Mouse (Mus musculus) natural killer cell, adult 2 months (primary cell): ENCODE data around the gene Auh.

Experiments used
- DNase-seq, 2 experiments: peaks; one replicate each; pipeline ENCODE4 v3.0.0; 2022; ENCODE audit warnings: low spot score in 2 of 2

Auh gene

DNA sequence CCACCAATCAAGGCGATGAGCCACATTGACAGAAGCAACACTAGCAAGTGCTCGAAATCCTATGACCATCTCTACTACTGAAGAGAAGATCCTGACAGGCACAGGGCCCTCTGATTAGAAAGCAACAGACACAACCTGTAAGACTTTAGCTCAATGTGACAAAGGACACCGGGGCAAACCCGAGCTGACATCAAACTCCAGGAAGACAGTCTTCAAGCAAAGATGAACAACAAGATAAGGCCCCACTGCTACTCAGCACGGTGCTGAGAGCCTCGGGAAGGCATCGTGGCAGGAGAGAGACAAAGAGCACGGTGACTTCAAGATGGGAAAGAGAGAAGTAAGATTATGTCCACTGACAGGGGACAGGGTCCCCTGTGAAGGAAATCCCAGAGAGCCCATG lies 7.5 kb downstream of the Auh start:
- DNase-seq, result no peak

DNA sequence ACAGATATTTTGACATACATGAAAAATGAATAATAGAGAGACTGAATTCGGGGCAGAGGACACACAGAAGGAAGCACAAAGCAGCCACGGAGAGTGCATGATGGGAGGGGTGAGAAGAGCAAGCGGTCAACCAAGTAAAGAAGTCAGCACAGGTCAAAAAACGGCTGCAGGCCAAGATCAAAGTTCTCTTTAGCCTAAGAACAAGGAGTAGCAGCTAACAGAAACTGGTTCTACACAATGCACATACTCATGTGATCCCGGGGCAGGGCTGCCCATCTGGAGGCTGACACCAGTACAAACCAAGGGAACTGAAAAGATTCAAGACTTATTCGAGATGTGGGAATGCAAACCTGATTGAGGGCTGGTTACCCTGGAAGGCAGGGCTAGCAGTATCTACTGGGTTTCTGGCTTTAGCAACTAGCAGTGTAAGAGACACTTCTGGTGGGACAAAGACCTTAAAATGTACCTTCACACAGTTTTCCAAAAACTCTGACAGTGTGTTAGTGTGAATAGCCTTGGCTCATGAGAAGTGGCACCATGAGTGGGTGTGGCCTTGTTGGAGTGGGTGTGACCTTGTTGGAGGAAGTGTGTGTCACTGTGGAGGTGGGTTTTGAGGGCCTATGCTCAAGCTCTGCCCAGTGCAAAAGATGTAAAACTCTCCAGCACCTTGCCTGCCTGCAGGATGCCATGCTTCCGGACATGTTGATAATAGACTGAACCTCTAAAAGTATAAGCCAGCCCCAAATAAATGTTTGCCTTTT lies 8.2 kb downstream of the Auh start:
- no peak for DNase-seq

DNA sequence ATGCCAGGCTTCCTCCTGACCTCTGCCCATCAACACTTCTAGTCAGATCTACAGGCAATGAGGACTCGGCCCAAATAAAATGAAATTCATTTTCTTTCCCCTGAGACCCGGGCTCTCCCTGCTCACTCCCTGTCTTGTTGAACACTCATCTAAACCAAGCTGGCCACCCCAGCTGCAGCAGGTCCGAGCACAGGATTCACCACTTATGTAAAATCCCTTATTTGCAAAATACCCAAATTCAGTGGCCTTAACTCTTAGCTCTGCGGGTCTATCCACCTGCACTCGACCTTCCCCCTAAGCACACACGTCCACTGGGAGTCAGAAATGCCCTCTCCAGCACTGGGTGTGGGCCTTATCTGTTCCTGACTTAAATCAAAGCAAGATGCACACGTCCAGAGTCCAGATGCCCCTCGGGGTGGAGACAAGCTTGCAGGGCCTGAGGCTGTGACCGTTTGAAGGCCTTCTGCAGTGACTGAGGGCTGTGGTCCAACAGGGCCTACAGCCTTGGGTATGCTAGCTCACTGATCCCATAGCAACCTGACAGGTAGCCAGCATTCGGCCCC lies 9.6 kb downstream of the Auh start:
- DNase-seq, result no peak

DNA sequence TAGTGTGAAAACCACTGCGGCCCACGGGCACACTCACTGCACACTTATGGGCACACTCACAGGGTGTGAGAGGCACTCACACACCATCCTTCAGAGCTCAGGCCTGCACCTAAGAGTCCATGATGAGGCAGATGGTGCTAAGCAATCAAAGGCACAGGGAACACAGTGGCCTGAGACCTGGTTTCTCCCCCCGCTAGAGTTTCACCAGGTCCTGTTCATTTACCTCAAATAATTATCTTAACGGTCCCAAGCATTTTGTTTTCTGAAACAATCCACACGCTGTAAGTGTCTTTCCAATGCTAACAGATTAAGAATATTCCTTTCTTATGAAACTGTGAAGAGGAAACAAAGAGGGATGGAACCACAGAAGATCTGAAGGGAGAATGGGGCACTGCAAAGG lies 11.1 kb downstream of the Auh start:
- DNase-seq, result no peak

DNA sequence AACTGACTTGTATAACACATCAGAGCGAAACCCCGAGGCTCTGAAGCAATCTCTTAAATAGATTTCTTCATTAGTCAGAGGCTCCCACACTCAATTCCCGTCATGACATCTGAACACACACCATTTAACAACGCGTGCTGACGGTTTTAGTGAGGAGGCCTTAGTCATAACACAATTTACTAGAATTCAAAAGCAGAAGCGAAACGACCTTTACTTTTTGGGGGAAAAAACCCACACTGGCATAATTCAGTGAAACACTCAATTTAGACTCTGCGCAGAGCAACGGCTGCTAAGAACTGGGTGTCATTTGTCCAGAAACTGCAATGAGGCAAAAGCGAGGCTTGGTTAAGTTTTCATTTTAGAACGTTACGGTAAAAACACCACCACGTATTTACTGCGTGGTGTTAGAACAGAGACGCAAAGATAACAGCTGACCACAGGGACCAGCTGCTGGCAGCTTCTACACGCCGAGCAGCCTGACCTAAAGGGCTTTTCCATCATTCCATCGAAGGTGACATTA lies 14.8 kb downstream of the Auh start:
- DNase-seq, result peak; percentile 27 to 41

DNA sequence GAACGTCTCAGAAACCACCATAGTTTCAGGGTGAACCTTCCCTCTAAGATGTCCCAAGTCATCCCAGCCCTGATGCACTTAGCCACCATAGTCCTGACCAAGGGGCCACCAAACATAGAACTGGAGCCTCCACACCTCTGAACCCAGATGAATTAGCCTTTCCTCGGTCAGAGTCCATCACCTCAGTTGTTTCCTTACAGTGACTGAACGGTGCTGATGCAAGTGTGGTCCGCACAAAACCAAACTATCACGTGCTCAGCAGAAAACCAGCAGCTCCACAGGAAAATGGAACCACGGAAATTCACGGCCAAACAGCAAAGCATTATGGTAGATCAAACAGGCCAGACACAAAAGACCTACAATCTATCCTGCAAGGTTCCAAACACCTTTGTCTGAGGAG lies 15.6 kb downstream of the Auh start:
- DNase-seq, result peak in 1 of 2 experiments; percentile 26

DNA sequence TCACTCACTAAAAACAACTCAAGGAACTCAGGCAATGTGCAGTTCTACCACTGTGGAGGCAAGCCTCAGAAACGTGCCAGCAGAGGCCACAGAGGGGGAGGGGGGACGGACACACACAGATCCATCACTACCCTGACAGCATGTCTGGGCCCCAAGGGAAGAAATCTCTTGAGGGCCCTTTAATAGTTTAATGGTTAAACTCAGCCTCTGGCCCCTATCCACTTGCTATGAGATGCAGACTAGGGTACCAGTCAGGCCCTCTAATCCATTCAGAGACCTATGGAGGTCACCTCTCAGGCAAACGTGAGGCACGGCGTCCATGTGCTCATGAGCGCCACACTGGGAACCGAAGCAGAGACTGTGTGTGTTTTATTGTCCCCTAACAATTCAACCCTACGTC lies 17.0 kb downstream of the Auh start:
- DNase-seq, result no peak

DNA sequence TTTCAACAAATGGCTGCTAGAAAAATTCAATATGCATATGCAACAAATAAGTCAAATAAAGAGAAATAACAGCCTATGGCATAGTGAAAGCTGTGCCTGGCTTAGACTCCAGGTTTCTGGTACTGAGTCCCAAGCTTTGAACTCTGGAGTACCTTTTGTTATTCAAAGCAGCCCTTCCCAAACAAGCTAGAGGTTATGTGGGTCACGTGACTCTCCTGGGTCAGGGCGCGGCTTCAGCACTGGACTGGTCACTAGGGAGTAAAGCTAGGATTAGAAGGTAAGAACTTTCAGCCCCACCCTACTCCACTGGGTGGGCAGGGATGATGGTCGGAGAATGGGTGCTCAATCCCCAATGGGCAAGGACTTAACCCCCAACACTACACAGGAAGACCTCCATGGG lies 18.2 kb downstream of the Auh start:
- no peak for DNase-seq

DNA sequence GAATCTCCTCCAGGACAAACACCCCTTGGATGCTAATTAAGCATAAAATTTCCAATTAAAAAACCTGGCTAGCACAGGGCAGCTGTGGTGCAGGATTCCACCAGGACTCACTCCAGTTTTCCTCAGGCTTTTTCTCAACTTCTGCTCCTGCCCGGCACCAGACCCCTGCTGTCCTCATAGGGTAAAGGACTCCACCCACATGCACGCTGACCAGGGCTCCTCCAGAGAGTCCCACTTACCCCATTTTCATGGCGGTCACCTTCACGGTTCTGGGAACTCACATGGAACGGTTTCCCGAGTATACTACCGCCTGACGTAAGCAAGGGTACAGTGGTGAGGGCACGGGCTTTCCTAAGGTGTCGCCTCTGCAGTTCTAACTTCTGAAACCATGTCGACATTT lies 23.2 kb downstream of the Auh start:
- no peak for DNase-seq

DNA sequence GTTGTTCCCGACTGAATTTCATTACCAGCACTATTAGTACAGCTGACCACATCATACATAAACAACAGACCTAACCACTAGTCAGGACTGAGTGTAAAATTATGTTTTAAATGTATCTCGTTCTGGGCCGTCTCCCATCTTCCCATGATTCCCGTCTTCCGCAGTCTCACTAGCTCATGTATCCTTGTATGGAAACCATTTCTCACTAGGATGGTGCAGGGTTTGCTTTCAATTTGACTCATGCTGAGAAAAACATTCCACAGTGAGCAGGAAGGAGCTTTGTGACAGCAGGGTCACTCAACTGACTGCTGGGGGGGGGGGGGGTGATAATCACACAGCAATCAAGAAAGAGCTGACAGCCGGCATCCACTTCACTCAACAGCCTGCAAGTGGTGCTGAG lies 25.3 kb downstream of the Auh start:
- DNase-seq, result no peak

DNA sequence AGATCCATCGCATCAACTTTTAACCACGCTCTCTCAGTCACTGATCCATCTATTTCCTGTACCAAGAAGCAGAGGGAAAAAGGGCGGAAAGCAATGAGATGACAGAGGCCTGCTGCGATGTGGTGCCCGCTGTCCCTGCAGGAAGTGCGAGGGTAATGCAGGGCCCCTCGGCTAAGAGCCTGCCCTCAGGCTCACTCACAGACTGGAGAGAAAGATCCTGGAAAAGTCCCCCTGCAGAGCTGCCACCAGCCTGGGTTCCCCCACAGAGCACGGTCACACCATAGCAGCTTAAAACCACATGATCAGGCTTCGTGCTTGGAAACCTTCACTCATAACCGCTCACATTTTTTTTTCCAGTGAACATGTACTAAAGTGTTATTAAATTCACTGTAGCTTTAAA lies 25.7 kb downstream of the Auh start:
- DNase-seq, result no peak

DNA sequence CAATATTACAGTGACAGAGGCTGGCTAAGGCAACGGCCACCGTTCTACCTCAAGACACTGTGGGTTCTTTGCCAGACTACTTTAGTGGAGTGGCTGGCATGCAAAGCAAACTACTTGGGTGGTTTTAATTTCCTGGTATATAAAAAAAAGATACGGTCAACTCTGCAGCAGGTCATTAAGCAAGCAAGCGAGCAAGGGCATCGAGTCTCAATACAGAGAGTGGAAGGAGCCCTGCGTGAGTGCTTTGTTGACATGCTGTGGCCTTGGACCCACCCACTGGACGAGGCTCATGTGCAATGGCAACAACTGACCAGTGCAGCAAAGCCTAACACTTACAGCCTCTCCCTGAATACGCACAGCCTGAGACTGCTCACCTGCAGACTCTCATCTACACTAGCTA lies 27.0 kb downstream of the Auh start:
- DNase-seq, result no peak

DNA sequence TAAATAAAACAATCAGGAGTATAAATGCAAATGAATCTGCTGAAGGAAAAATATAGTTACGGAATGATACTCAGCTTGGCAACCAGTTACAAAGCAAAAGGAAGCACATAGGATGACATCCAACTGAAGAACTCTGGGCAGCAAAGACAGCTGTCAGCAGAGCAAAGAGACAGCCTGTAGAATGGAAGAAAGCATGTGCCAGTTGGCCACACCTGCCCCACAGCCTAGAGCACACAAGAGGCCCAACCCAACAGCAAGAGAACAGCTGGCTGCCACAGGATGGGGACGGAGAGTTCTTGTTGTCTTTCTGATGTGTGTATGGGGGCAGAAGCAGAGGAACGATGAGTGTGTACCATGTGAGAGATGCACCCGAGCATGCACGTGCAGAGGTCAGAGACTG lies 29.8 kb downstream of the Auh start:
- DNase-seq, result no peak

DNA sequence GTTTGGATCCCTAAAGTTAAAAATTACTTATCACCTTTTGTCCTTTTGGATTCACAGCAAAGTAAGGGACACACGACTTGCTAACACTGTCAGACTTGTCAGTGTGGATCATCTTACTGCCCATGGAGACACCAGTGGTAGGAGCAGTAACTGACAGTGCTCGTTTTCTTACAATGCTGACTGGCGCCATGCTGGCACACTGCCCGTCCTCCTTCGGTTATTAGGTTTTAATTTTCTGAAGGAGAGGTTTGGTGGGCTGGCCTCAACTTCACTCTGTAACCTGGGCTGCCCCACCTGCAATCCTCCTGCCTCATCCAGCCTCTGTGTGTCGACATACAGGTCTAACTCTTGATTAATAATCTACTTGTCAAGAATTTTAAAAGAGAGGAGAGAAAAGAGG lies 31.7 kb downstream of the Auh start:
- DNase-seq, result no peak

DNA sequence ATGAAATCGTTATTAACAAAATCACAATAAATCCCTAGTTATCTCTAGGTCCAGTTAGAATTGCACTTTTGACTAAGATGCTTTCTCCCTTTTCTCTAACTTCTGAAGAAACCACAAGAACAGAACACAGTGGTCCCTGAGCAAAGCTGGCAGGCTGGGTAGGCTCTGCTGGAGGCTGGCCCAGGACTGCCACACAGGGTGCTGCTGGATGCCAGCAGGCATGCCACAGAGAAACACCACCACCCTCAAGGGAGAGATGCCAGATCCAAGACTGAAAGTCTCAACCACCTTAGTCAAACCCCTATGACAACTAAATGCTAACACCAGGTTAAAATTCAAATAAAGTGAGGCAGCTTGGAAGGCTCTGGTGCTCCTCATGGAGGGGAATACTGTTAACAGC lies 36.7 kb downstream of the Auh start:
- no peak for DNase-seq

DNA sequence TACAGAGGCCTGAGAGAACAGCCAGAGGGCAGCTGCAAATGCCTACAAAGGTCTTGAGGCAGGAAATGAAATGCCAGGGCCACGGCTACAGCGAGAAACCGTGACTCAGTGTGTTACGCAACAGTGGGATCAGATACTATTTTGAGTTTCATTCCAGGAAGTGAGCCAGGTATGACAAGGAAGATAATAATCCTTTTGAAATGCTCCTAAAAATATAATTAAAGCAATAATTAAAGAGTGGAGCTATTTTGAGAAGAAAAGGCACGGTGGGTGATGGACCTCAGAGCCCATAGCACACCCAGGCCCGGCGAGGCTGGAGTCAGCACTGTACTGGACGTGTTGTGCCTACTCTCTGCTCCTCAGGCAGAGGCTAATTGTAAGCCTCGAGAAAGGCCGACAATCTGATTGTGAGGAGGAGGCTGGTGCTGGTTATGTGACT lies 37.4 kb downstream of the Auh start:
- DNase-seq, result peak in 1 of 2 experiments; percentile 21

DNA sequence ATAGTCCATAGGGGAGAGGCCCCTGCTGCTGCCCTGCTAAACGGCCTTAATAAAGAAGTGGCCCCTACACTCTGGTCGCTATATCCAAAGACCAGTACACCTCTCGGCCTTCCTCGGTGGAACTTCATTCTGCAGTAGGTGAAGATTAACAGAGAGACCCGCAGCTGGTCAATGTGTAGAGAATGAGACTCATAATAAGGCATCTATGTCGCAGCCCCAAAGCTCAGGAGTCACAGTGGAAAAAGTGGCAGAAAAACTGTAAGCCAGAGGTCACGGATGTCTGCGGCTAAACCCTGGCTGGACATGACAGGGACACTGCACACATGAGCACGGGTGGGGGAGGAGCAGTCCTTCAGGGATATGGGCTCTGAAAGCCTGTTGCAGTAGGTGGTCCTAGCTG lies 39.2 kb downstream of the Auh start:
- no peak for DNase-seq

DNA sequence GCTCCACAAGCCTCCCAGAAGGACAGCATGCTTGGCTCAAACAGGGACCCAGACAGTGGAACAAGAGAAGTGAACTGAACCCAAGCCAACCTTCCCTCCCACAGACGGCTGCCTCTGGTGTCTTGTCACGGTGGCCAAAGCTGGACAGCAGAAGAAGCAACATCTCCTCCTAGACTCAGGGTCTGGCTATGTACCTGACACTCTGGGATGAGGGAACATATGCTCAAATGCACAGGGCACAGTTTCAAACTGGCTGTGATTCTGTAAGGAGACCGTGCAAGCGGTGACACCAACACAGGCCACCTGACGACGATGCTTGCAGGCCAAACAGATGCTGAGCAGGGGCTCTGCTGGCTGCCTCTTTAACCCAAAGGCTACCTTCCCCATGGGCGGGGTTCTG lies 42.7 kb downstream of the Auh start:
- DNase-seq, result no peak

DNA sequence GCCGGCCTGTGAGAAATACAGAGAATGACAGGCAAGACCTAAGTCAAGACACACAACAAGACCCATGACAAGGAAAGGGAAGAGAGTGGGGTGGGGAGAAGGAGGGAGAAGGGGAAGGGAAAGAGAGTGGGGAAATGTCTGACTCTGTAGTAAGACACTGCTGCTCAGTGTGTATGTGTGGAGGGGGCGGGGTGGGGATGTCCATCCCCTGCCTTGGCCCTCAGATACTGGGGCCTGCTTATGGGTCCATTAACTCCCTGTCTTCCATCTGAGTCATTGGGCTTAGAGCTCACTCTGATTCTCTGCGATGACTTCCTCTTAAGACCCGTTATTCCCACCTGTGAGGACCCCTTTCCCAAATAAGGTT lies 45.5 kb downstream of the Auh start:
- no peak for DNase-seq

DNA sequence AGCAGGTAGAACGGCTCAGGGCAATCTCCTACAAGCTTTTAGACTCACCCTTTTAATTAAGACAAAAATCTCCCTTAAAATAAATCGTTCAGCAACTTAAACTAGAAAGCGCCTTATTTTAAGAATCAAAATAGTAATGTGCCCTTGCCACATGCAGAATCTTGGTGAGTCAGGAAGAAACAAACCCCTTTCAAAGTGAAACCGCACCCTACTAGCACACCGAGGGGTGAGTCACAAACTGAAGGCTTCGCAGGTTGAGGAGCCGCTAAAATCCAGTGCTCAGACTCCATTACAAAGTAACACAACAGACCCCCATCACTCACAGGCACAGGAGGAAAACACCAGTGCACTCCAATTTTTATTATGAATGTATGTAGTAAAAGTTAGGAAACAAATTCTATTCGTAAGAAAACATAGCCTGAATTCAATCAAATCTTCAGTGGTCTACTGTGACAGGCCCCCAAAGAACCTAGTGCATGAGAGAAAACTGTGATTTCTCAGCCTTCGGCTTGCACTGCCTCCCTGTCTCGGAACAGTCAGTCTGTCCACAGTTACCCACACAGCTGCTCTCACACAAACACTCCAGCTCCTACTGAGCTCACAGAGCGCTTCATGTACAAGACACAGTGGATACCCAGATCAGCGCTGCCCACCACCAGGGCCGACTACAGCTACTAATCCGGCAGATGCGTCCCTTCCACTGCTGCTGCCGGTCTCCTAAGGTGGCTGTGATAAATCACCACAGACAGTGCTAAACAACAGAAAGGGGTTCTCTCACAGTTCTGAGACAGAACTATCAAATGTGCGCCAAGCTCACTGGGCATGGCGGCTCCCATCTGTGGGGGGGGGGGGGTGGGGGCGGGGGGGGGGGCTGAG lies 46.2 kb downstream of the Auh start:
- peak; percentile 27 to 50 for DNase-seq

DNA sequence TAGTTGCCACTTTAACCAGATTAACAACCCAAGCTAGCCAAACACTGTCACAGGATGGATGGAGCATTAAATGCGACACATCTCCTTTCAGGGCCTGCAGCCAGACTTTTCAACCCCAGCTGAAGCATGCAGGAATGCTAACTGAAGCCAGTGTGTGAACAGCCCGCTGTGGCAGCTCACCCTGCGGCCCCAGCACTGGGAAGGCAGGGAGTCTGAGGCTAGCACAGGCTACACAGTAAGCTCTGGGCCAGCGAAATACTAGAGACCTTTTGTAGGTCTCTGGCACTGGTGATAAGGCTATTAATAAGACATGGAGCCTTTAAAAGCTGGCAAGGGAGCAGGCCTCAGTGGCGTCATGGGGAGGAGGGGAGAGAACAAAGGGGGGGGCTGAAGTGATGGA lies 49.1 kb downstream of the Auh start:
- DNase-seq, result no peak

DNA sequence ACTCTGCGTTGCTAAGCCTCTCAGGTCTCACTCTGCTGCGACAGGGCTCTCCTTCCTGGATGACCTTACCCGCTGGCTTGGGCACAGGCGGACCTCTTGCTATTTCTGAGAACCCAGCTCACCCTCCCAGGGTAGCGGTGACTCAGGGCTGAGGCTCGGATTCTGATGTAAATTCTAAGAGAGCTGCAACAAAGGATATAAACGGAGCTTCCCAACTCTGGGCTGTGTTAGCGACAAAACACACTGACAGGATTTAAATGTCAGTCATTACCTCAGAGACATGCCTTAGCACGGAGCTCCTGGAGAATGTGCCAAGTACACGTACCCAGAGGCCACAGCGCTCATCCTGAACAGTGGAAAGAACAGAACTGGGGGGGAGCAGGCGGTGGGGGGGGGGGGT lies 49.6 kb downstream of the Auh start:
- DNase-seq, result no peak

DNA sequence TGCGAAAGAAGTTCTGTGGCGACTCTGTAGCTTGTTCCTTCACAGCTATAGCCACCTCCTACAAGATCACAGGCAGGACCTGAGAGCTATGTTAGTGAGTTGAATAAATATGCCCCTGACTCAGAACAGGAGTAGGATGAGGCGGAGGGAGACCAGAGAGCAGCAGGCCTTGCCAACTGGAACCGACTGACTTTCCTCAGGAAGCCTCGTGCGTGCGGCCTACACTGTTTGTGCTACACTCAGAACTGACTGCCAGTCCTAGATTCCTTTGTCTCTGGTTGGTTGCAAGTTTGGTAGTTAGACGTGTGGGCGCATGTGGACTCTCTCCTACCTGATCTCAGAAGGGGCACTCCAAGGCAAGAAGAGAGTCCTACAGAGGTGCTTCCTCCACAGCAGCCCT lies 50.2 kb downstream of the Auh start:
- DNase-seq, result no peak
